Mouse (Mus musculus) olfactory bulb, adult 2 months (tissue): ENCODE measurements around the gene Ect2l.

Experiments used
- CTCF ChIP-seq: fragments of 200-500 bp; IDR thresholded peaks from 2 replicates; pipeline ENCODE4 v1.5.1; 2012; ENCODE audit warnings: low read depth, mild to moderate bottlenecking, low read length, moderate library complexity; ENCODE audit not compliant: insufficient read depth
- POLR2A ChIP-seq: fragments of 200-500 bp; IDR thresholded peaks from 2 replicates; pipeline ENCODE4 v1.6.1; 2012; ENCODE audit warnings: mild to moderate bottlenecking, low read depth, low read length, moderate library complexity; ENCODE audit not compliant: insufficient read depth

DNA sequence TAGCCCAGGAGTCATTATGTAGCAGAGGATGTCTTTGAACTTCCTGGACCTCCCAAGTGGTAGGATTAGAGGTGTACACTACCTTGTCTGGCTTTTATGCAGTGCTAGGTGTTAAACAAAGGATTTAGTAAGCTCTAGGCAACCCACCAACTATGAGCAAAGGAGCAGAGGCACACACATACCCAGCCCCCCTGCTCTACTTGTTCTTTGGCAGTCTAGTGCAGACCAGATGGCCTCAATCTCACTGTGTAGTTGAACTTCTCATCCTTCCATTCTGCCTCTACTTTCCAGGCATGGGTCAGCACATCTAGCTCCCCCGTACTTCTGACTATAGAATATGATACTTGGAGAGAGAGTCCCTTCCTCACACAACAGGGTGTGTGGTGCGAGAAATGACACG, 13.7 kb upstream of the Ect2l start:
- TF ChIP-seq CTCF, result no peak
- no peak for TF ChIP-seq POLR2A
